Mouse (Mus musculus): ENCODE measurements around the gene Rcor1. TPM values are rescaled to one million over a fixed set of nuclear protein-coding genes. Genes with fewer than 3 reads are reported as not detected.

Rcor1 gene
- polyA plus RNA-seq, 1 experiment from 2014 or later: 7.9 TPM

DNA sequence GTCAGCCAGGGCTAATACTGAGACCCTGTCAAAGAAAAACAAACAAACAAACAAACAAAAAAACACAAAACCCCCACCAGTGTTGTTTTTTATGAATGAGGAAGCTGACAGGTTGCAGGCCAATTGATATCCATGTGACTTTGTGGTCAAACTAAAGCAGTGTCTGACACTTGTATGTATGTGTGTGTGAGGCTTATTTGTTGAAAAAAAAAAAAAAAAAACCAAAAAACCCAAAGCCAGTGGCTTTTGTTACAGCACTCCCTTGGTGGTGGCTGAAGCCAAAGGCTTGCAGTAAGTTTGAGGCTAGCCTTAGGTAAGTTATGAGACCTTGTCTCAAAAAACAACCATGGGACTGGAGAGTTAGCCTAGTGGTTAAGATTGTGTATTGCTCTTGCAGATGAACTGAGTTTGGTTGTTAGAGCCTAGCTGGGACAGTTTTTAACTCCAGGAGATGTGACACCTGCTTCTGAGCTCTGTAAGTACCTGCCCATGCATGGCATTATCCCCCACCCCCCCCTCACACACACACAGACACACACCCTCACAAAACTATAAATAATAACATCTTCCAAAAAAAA lies 2.9 kb upstream of the Rcor1 start:
- no peaks in the 10 kb centered on the region for H3K27me3 ChIP-seq (replicated peaks; ENCODE audit: control insufficient read depth, insufficient read depth, low read length)

DNA sequence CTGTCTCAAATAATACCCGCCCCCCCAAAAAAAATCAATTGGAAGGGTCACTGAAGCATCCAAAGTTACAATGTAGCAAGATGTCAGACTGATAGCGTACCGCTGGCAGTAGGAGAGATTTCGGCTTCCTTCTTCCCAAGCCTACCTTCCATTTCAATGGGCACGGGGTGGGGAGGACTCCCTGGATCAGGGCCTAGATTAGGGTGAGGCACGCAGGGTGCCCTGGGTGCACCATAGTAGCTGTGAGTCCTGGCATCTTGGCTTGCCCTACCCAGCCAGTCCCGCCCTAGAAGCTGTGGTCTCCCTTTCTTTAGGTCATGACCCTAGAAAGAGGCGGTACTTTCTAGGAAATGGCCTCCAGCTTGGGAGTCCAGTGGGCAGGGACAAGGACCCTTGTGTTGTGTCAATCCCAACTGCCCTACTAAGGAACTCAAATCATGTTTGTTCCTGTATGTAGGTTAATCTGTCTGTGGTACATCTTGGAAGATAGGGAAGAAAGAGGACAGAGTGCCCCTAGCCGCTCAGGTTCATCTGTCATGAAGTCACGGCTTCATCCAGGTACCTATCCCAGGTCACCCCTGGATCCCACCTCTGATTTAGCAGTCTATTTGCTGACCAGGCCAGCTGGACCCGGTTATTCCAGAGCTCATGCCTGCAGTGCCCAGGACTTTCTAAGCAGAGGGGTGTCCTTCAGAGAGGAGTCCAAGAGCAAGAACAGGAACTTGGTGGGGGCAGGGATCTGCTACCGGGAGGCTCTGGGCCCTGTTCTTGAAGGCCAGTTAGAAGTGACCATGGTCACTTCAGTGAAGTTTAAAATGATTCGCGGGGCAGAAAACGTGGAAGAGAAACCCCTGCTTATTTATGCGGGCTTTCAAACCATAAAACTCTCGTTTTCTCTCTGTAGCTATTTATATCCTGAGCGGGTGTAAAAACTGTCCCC lies 1.6 kb upstream of the Rcor1 start:
- 51% methylated on average over 18 of the region's 18 CpGs for WGBS
- peaks cover 24% of the 10 kb centered on the region for H3K4me1 ChIP-seq (ENCODE audit: control insufficient read depth, insufficient read depth, low read length)
- H3K9me3 ChIP-seq (ENCODE audit: control insufficient read depth, low read length): no peaks in the 10 kb centered on the region
- H3K27me3 ChIP-seq (replicated peaks; ENCODE audit: control insufficient read depth, insufficient read depth, low read length): no peaks in the 10 kb centered on the region
- H3K4me2 ChIP-seq (ENCODE audit: low read depth, low read length): peak overlapping the region; percentile 93
- ATAC-seq: no peak
- H3K36me3 ChIP-seq (ENCODE audit: control insufficient read depth, insufficient read depth, low read length): no peaks in the 10 kb centered on the region
- peak overlapping the region; percentile 92 for H3K9ac ChIP-seq (ENCODE audit: low read depth, low read length)
- H3K4me3 ChIP-seq (ENCODE audit: low read length): peak overlapping the region; percentile 98
- H3K27ac ChIP-seq (ENCODE audit: low read length): peak overlapping the region; percentile 99

More for the DNA sequence above, 2.9 kb upstream of the Rcor1 start:
- no peak overlapping the region for H3K27ac ChIP-seq (ENCODE audit: low read length)
- H3K36me3 ChIP-seq (ENCODE audit: control insufficient read depth, insufficient read depth, low read length): no peaks in the 10 kb centered on the region
- H3K9ac ChIP-seq (ENCODE audit: low read depth, low read length): no peak overlapping the region
- H3K4me3 ChIP-seq (ENCODE audit: low read length): no peak overlapping the region
- H3K9me3 ChIP-seq (ENCODE audit: control insufficient read depth, low read length): no peaks in the 10 kb centered on the region
- H3K4me2 ChIP-seq (ENCODE audit: low read depth, low read length): no peak overlapping the region
- no peak for ATAC-seq
- H3K4me1 ChIP-seq (ENCODE audit: control insufficient read depth, insufficient read depth, low read length): peaks cover 21% of the 10 kb centered on the region

DNA sequence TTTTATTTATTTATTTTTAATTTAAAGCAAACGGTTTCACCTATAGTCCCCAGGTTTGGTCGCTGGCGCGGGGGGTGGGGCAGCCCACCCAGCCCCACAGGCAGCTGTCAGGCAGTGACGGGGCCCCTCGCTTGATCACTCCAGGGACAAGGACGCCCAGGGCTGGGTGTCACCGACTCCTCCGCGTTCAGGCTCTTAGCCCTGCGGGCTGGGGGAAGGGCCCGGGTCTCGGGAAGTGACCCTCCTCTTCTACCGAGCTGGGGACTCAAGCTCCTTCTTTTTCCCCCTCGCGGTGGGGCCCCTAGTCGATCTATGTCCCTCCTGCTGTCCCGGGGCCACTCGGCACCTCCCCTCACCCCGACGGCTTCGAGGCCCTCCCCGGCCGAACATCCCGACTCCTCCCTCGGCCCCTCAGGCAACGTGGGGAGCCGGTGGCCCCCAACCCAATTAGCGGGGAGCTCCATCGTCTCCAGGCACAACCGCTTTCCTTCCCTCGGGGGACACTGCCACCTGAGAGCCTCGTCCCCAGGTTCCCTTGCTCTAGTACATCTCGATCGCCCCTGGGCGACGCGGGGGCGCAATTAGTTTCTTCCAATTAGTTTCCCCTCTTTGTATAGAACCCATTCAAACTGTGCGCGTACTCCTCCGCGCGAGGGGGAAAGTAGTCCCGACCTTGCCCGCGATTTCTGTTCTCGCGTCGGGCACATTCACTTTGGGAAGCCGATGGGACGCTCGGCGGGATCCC lies 748 bp upstream of the Rcor1 start:
- Histone ChIP-seq H3K4me1 (ENCODE audit: control insufficient read depth, insufficient read depth, low read length) (peaks cover 24% of the 10 kb centered on the region), H3K27me3 (replicated peaks; ENCODE audit: control insufficient read depth, insufficient read depth, low read length) (no peaks in the 10 kb centered on the region), H3K36me3 (ENCODE audit: control insufficient read depth, insufficient read depth, low read length) (peaks cover 2% of the 10 kb centered on the region; the same call in 1 of the 2 replicates), H3K4me3 (ENCODE audit: low read length) (peak overlapping the region; percentile 98), H3K4me2 (ENCODE audit: low read depth, low read length) (peak overlapping the region; percentile 93), H3K9ac (ENCODE audit: low read depth, low read length) (peak overlapping the region; percentile 92), H3K9me3 (ENCODE audit: control insufficient read depth, low read length) (no peaks in the 10 kb centered on the region), H3K27ac (ENCODE audit: low read length) (peak overlapping the region; percentile 99)
- ATAC-seq: peak; percentile 49
- WGBS: under 1% methylated on average over 54 of the region's 54 CpGs

DNA sequence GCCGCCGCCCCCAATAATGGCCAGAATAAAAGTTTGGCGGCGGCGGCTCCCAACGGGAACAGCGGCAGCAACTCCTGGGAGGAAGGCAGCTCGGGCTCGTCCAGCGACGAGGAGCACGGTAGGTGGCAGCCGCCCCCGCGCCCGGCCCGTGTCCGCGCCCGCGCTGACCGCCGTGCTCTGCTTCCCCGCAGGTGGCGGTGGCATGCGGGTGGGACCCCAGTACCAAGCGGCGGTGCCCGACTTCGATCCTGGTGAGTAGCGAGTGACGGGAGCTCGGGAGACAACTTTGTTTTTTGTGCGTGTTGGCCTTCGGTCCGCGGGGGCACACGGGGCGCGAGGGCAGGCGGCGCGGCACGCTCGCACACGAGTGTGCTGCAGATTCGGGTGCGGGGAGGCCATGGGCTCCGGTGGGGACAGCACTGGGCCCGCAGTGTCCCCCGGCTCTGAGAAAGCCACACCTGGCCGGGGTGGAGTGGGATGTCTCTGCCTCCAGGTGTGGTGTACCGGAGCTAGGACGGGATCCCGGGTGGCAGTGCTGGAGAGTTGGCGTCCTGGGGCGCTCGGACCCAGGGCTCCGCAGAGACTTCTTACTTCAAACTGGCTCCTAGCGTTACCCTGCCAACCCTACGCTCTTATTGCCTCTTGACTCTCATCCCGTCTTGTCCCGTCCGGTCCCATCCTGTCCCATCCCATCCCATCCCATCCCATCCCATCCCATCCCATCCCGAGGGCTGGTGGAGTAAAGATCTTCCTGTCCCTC lies 800 bp downstream of the Rcor1 start:
- H3K36me3 ChIP-seq (ENCODE audit: control insufficient read depth, insufficient read depth, low read length): peaks cover 5% of the 10 kb centered on the region; the same call in 1 of the 2 replicates
- peak; percentile 2; the same call in 1 of the 2 replicates for ATAC-seq
- H3K9ac ChIP-seq (ENCODE audit: low read depth, low read length): peak overlapping the region; percentile 99
- peak overlapping the region; percentile 98 for H3K4me3 ChIP-seq (ENCODE audit: low read length)
- H3K27ac ChIP-seq (ENCODE audit: low read length): peak overlapping the region; percentile 99
- no peaks in the 10 kb centered on the region for H3K9me3 ChIP-seq (ENCODE audit: control insufficient read depth, low read length)
- under 1% methylated on average over 65 of the region's 65 CpGs for WGBS
- H3K4me2 ChIP-seq (ENCODE audit: low read depth, low read length): peak overlapping the region; percentile 83
- no peaks in the 10 kb centered on the region for H3K27me3 ChIP-seq (replicated peaks; ENCODE audit: control insufficient read depth, insufficient read depth, low read length)
- H3K4me1 ChIP-seq (ENCODE audit: control insufficient read depth, insufficient read depth, low read length): peaks cover 22% of the 10 kb centered on the region

DNA sequence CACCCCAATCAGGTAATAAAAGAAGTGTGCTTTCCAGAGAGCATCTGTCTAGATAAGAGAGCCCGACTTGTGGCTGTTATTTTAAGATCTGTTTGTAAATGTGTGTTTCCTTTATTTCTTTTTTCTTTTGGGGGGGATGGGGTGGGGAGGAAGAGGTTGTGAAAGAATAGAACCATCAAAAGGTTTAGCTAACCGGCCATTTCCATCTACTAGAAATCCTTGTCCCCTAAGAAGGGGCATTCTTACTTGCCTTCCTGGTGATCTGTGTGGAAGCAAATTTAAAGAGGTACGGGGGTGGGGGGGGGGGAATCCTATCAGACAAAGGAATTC lies 1.3 kb downstream of the Rcor1 start:
- Histone ChIP-seq H3K36me3 (ENCODE audit: control insufficient read depth, insufficient read depth, low read length) (peaks cover 5% of the 10 kb centered on the region; the same call in 1 of the 2 replicates), H3K27me3 (replicated peaks; ENCODE audit: control insufficient read depth, insufficient read depth, low read length) (no peaks in the 10 kb centered on the region), H3K4me2 (ENCODE audit: low read depth, low read length) (peak overlapping the region; percentile 83), H3K9me3 (ENCODE audit: control insufficient read depth, low read length) (no peaks in the 10 kb centered on the region), H3K9ac (ENCODE audit: low read depth, low read length) (peak overlapping the region; percentile 99), H3K4me3 (ENCODE audit: low read length) (peak overlapping the region; percentile 98), H3K4me1 (ENCODE audit: control insufficient read depth, insufficient read depth, low read length) (peaks cover 17% of the 10 kb centered on the region), H3K27ac (ENCODE audit: low read length) (no peak overlapping the region)
- 0% methylated on average over 3 of the region's 3 CpGs for WGBS
- no peak for ATAC-seq

DNA sequence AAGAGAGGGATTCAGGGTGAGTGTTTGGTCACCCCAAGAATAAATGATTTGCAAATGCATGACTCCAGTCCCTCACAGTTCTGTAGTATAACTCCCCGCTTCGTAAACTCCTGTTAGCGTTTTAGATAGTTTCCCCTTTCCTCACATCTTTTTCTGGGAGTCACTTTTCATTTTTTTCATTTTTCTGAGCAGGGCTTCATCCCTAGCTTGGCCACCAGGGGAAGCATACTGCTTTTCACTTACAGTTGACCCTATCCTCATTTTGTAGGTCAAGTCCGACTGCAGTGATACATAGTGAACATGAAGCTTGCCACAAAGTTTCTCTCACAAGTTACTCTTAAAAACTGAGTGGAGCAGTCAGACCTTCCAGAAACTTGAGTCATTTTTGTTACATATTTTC lies 2.0 kb downstream of the Rcor1 start:
- H3K27ac ChIP-seq (ENCODE audit: low read length): no peak overlapping the region
- WGBS: 22% methylated on average over 4 of the region's 4 CpGs
- H3K9me3 ChIP-seq (ENCODE audit: control insufficient read depth, low read length): no peaks in the 10 kb centered on the region
- no peaks in the 10 kb centered on the region for H3K27me3 ChIP-seq (replicated peaks; ENCODE audit: control insufficient read depth, insufficient read depth, low read length)
- no peak for ATAC-seq
- H3K4me1 ChIP-seq (ENCODE audit: control insufficient read depth, insufficient read depth, low read length): peaks cover 16% of the 10 kb centered on the region
- H3K36me3 ChIP-seq (ENCODE audit: control insufficient read depth, insufficient read depth, low read length): peaks cover 5% of the 10 kb centered on the region; the same call in 1 of the 2 replicates
- H3K4me2 ChIP-seq (ENCODE audit: low read depth, low read length): peak overlapping the region; percentile 83
- H3K9ac ChIP-seq (ENCODE audit: low read depth, low read length): peak overlapping the region; percentile 99
- H3K4me3 ChIP-seq (ENCODE audit: low read length): peak overlapping the region; percentile 98

DNA sequence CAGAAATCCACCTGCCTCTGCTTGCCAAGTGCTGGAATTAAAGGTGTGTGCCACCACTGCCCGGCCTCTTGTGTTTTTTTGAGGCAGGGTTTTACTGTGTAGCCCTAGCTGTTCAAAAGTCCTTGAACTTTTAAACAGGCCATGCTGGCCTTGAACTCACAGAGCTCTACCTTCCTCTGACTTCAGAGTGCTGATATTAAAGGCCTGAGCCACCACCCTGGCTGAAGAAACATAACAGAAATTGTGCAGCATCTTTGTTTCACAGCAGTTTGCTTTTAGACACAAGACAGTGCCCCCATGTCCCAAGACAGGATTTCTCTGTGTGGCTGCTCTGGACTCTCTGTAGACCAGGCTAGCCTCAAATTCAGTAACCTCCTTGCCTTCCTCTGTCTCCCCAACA lies 3.2 kb downstream of the Rcor1 start:
- Histone ChIP-seq H3K27me3 (replicated peaks; ENCODE audit: control insufficient read depth, insufficient read depth, low read length) (no peaks in the 10 kb centered on the region), H3K27ac (ENCODE audit: low read length) (no peak overlapping the region), H3K9me3 (ENCODE audit: control insufficient read depth, low read length) (no peaks in the 10 kb centered on the region), H3K4me3 (ENCODE audit: low read length) (no peak overlapping the region), H3K4me2 (ENCODE audit: low read depth, low read length) (no peak overlapping the region), H3K4me1 (ENCODE audit: control insufficient read depth, insufficient read depth, low read length) (peaks cover 15% of the 10 kb centered on the region), H3K36me3 (ENCODE audit: control insufficient read depth, insufficient read depth, low read length) (peaks cover 5% of the 10 kb centered on the region; the same call in 1 of the 2 replicates), H3K9ac (ENCODE audit: low read depth, low read length) (no peak overlapping the region)
- ATAC-seq: no peak
- 84% methylated on average over 1 of the region's 1 CpGs for WGBS

DNA sequence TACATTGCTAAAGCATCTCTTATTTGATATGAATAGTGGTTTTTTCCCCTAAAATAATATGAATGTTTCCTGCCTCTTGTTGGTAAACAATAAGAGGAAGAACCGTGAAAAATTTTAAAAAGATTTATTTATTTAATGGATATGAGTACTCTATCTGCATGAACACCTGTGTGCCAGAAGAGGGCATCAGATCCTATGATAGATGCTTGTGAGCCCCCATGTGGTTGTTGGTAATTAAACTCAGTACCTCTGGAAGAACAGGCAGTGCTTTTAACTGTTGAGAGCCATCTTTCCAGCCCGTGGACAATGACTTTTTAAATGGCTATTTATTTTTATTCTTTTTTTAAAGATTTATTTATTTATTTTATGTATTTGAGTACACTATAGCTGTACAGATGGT lies 5.7 kb downstream of the Rcor1 start:
- H3K9ac ChIP-seq (ENCODE audit: low read depth, low read length): no peak overlapping the region
- H3K27me3 ChIP-seq (replicated peaks; ENCODE audit: control insufficient read depth, insufficient read depth, low read length): no peaks in the 10 kb centered on the region
- H3K4me3 ChIP-seq (ENCODE audit: low read length): no peak overlapping the region
- no peaks in the 10 kb centered on the region for H3K9me3 ChIP-seq (ENCODE audit: control insufficient read depth, low read length)
- H3K4me2 ChIP-seq (ENCODE audit: low read depth, low read length): no peak overlapping the region
- H3K27ac ChIP-seq (ENCODE audit: low read length): no peak overlapping the region
- peaks cover 11% of the 10 kb centered on the region; the same call in 1 of the 2 replicates for H3K4me1 ChIP-seq (ENCODE audit: control insufficient read depth, insufficient read depth, low read length)
- WGBS: 87% methylated on average over 2 of the region's 2 CpGs
- H3K36me3 ChIP-seq (ENCODE audit: control insufficient read depth, insufficient read depth, low read length): peaks cover 5% of the 10 kb centered on the region; the same call in 1 of the 2 replicates
- ATAC-seq: no peak
